Mouse (Mus musculus): ENCODE results near the gene Csrp2.

Csrp2 gene

GRCm38 (mm10) chr10:110919531-110920343, at the start of gene Csrp2:
Gene Csrp2, plus strand, starts transcription at chr10:110919789.
- peak; percentile 83 to 92 for DNase-seq (ENCODE audit: low spot score in 2 of 2)

GRCm38 (mm10) chr10:110874853-110875252, 44.7 kb upstream of the Csrp2 start:
- DNase-seq (ENCODE audit: low spot score in 2 of 2) = no peak

- DNase-seq (ENCODE audit: low spot score in 2 of 2) = no peak
Measured at GRCm38 (mm10) chr10:110876956-110877355, 42.6 kb upstream of the Csrp2 start.

- no peak for DNase-seq (ENCODE audit: low spot score in 2 of 2)
Measured at GRCm38 (mm10) chr10:110877851-110878250, 41.7 kb upstream of the Csrp2 start.

GRCm38 (mm10) chr10:110878641-110879040, 40.9 kb upstream of the Csrp2 start:
- peak in 1 of 2 experiments; percentile 11 for DNase-seq (ENCODE audit: low spot score in 2 of 2)

- DNase-seq (ENCODE audit: low spot score in 2 of 2) = no peak
Measured at GRCm38 (mm10) chr10:110879426-110880066, 40.0 kb upstream of the Csrp2 start.

GRCm38 (mm10) chr10:110881346-110881745, 38.2 kb upstream of the Csrp2 start:
- no peak for DNase-seq (ENCODE audit: low spot score in 2 of 2)

GRCm38 (mm10) chr10:110882701-110883100, 36.9 kb upstream of the Csrp2 start:
- no peak for DNase-seq (ENCODE audit: low spot score in 2 of 2)

GRCm38 (mm10) chr10:110890656-110891272, 28.8 kb upstream of the Csrp2 start:
- no peak for DNase-seq (ENCODE audit: low spot score in 2 of 2)

GRCm38 (mm10) chr10:110899744-110900501, 19.7 kb upstream of the Csrp2 start:
- peak in 1 of 2 experiments; percentile 46 for DNase-seq (ENCODE audit: low spot score in 2 of 2)

GRCm38 (mm10) chr10:110903862-110904261, 15.7 kb upstream of the Csrp2 start:
- no peak for DNase-seq (ENCODE audit: low spot score in 2 of 2)

GRCm38 (mm10) chr10:110916666-110917344, 2.8 kb upstream of the Csrp2 start:
- no peak for DNase-seq (ENCODE audit: low spot score in 2 of 2)

- DNase-seq (ENCODE audit: low spot score in 2 of 2) = no peak
Measured at GRCm38 (mm10) chr10:110917521-110917920, 2.1 kb upstream of the Csrp2 start.

GRCm38 (mm10) chr10:110918414-110919391, 886 bp upstream of the Csrp2 start:
- DNase-seq (ENCODE audit: low spot score in 2 of 2) = no peak

GRCm38 (mm10) chr10:110920368-110920950, 870 bp downstream of the Csrp2 start:
- DNase-seq (ENCODE audit: low spot score in 2 of 2) = no peak

GRCm38 (mm10) chr10:110921890-110922289, 2.3 kb downstream of the Csrp2 start:
- DNase-seq (ENCODE audit: low spot score in 2 of 2) = no peak

GRCm38 (mm10) chr10:110922612-110923011, 3.0 kb downstream of the Csrp2 start:
- no peak for DNase-seq (ENCODE audit: low spot score in 2 of 2)

- no peak for DNase-seq (ENCODE audit: low spot score in 2 of 2)
Measured at GRCm38 (mm10) chr10:110927491-110927890, 7.9 kb downstream of the Csrp2 start.

- DNase-seq (ENCODE audit: low spot score in 2 of 2) = no peak
Measured at GRCm38 (mm10) chr10:110929756-110930155, 10.2 kb downstream of the Csrp2 start.

Measured in urinary bladder, postnatal 36 days (tissue).